In genomic region chr3:126541105-126541504, GRCm38 (mm10) we compare ENCODE assay signal across 19 mouse cellular contexts. TPM values are rescaled to one million over a fixed set of nuclear protein-coding genes. Genes with fewer than 3 reads are reported as not detected.
DNase-seq lines count a peak whose midpoint lies in the region; ATAC-seq and TF ChIP-seq lines count a peak whose summit lies in the region.
"Had no signal": no experiment of that assay in that cellular context is flagged by ENCODE, and none has a peak within 500 bp of the region (broad histone marks: within the 10 kb centered on the region; RNA-seq: fewer than 3 reads in every experiment).

No protein-coding gene starts in this region.

- H3K4me1 ChIP-seq in forebrain, postnatal 0 days (ENCODE audit: insufficient read depth): no peaks in the 10 kb centered on the region
- no peaks in the 10 kb centered on the region for H3K4me1 ChIP-seq in forebrain, embryonic 11.5 days (replicated peaks; ENCODE audit: control insufficient read depth, insufficient read depth, low read length)
- no peaks in the 10 kb centered on the region for H3K4me1 ChIP-seq in limb, embryonic 14.5 days (ENCODE audit: control insufficient read depth, insufficient read depth, low read length)
- H3K4me1 ChIP-seq: hindbrain, embryonic 15.5 days; midbrain, embryonic 12.5 days had no signal

- WGBS in forebrain, postnatal 0 days: 38% methylated on average over 4 of the region's 4 CpGs
- 83% methylated on average over 4 of the region's 4 CpGs for whole genome bisulfite sequencing in forebrain, embryonic 11.5 days
- WGBS in limb, embryonic 14.5 days: 48% methylated on average over 4 of the region's 4 CpGs

- no peak overlapping the region for H3K4me2 ChIP-seq in forebrain, postnatal 0 days (ENCODE audit: low read depth)
- H3K4me2 ChIP-seq in forebrain, embryonic 11.5 days (ENCODE audit: low read depth, low read length, severe bottlenecking): no peak overlapping the region
- no peak overlapping the region for H3K4me2 ChIP-seq in limb, embryonic 14.5 days (replicated peaks; ENCODE audit: low read depth, low read length, severe bottlenecking)
- H3K4me2 ChIP-seq: hindbrain, embryonic 15.5 days; midbrain, embryonic 12.5 days had no signal

- no peak for TF ChIP-seq POLR2A in limb, embryonic 14.5 days (IDR thresholded peaks at IDR 0.05; ENCODE audit: borderline replicate concordance, extremely low read depth, insufficient read depth, insufficient read length)

- H3K4me3 ChIP-seq in forebrain, postnatal 0 days (ENCODE audit: low read depth, low read length): no peak overlapping the region
- H3K4me3 ChIP-seq in forebrain, embryonic 11.5 days (ENCODE audit: low read depth, low read length): no peak overlapping the region
- no peak overlapping the region for H3K4me3 ChIP-seq in limb, embryonic 14.5 days (replicated peaks; ENCODE audit: low read length)
- H3K4me3 ChIP-seq: hindbrain, embryonic 15.5 days; midbrain, embryonic 12.5 days had no signal

- no peak overlapping the region for H3K9ac ChIP-seq in forebrain, postnatal 0 days
- no peak overlapping the region for H3K9ac ChIP-seq in forebrain, embryonic 11.5 days (ENCODE audit: low read length)
- H3K9ac ChIP-seq in limb, embryonic 14.5 days (ENCODE audit: low read depth, low read length, severe bottlenecking): no peak overlapping the region
- H3K9ac ChIP-seq: hindbrain, embryonic 15.5 days; midbrain, embryonic 12.5 days had no signal

- no peaks in the 10 kb centered on the region for H3K27me3 ChIP-seq in forebrain, postnatal 0 days (ENCODE audit: insufficient read depth, low read length)
- no peaks in the 10 kb centered on the region for H3K27me3 ChIP-seq in forebrain, embryonic 11.5 days (ENCODE audit: control insufficient read depth, insufficient read depth, low read length)
- H3K27me3 ChIP-seq in limb, embryonic 14.5 days (ENCODE audit: control insufficient read depth, insufficient read depth, low read length): no peaks in the 10 kb centered on the region
- H3K27me3 ChIP-seq: hindbrain, embryonic 15.5 days; midbrain, embryonic 12.5 days had no signal

- intact Hi-C loops in left cerebral cortex, postnatal 36 days (cut with DNase I): no loop called here

- ATAC-seq in forebrain, postnatal 0 days: 0 out of 2 replicates have a peak, but pooled peaks have one; percentile 23
- no peak for ATAC-seq in forebrain, embryonic 11.5 days (replicated peaks; ENCODE audit: low FRiP score)
- no peak for ATAC-seq in limb, embryonic 14.5 days (ENCODE audit: low FRiP score, low read depth)
- ATAC-seq: forebrain, embryonic 16.5 days had no signal

- no peak overlapping the region for H3K27ac ChIP-seq in forebrain, postnatal 0 days (ENCODE audit: low read depth, low read length)
- no peak overlapping the region for H3K27ac ChIP-seq in forebrain, embryonic 11.5 days (ENCODE audit: low read depth, low read length)
- no peak overlapping the region for H3K27ac ChIP-seq in limb, embryonic 14.5 days (replicated peaks; ENCODE audit: low read depth, low read length)
- H3K27ac ChIP-seq: hindbrain, embryonic 15.5 days; midbrain, embryonic 12.5 days; stomach, postnatal 0 days had no signal

- TF ChIP-seq CTCF in forebrain, postnatal 0 days (IDR thresholded peaks at IDR 0.05; ENCODE audit: low read depth): no peak

- DNase-seq in forebrain, postnatal 0 days: no peak
- DNase-seq in forebrain, embryonic 11.5 days (ENCODE audit: low spot score): no peak
- peak; percentile 10 to 20 for DNase-seq in left cerebral cortex, postnatal 36 days (ENCODE audit: low spot score in 2 of 2)
- DNase-seq in left cerebral cortex, adult 11 months (ENCODE audit: low spot score): no peak
- peak; percentile 3 for DNase-seq in adrenal gland, adult 8-10 months
- DNase-seq in limb, embryonic 14.5 days (ENCODE audit: low spot score): peak; percentile 58
- DNase-seq in spleen, postnatal 36 days (ENCODE audit: low spot score in 2 of 2): no peak
- DNase-seq: cerebellum, adult 8-10 months; kidney, adult 11 months; kidney, postnatal 14 days; layer of hippocampus, adult 9-11 months; left cerebral cortex, postnatal 4 days; lung, postnatal 4 days; retina, postnatal 1 day; thymus, postnatal 25 days had no signal

- H3K9me3 ChIP-seq in forebrain, postnatal 0 days (ENCODE audit: low read length): no peaks in the 10 kb centered on the region
- H3K9me3 ChIP-seq in forebrain, embryonic 11.5 days (ENCODE audit: control insufficient read depth, low read length): no peaks in the 10 kb centered on the region
- H3K9me3 ChIP-seq in limb, embryonic 14.5 days (ENCODE audit: control insufficient read depth, low read length): no peaks in the 10 kb centered on the region
- H3K9me3 ChIP-seq: hindbrain, embryonic 15.5 days; midbrain, embryonic 12.5 days had no signal

- H3K36me3 ChIP-seq in forebrain, postnatal 0 days (ENCODE audit: insufficient read depth): no peaks in the 10 kb centered on the region
- no peaks in the 10 kb centered on the region for H3K36me3 ChIP-seq in forebrain, embryonic 11.5 days (ENCODE audit: control insufficient read depth, insufficient read depth, low read length)
- H3K36me3 ChIP-seq in limb, embryonic 14.5 days (ENCODE audit: control insufficient read depth, insufficient read depth, low read length): no peaks in the 10 kb centered on the region
- H3K36me3 ChIP-seq: hindbrain, embryonic 15.5 days; midbrain, embryonic 12.5 days had no signal

RNA-seq across cellular contexts. Expression of gene Camk2d, which starts 55.0 kb away (rescaled TPM):
- 62.3 and 97.7 TPM in 2 replicates for total RNA-seq in forebrain, postnatal 0 days (2014; rRNA removed)
- 30.9 and 52.8 TPM in 2 replicates for polyA plus RNA-seq in forebrain, postnatal 0 days (2015; fragmentation: Nextera tagmentation; extraction: Ambion mirVana)
- polyA plus RNA-seq in forebrain, embryonic 11.5 days (2014; fragmentation: Nextera tagmentation; extraction: Ambion mirVana): 15.4 and 16.5 TPM in 2 replicates
- total RNA-seq in left cerebral cortex, postnatal 36 days (2021): 100 to 1,000 TPM; 143 to 185 TPM
- total RNA-seq in adrenal gland, adult 8-10 months (2022): 100 to 1,000 TPM in 2 of 4 experiments, 10 to 100 TPM in 2; 95.9 to 132 (median 106) TPM
- 40.0 and 46.0 TPM in 2 replicates for polyA plus RNA-seq in limb, embryonic 14.5 days (2012; rRNA removed)
- polyA plus RNA-seq in limb, embryonic 14.5 days (2014; fragmentation: Nextera tagmentation; extraction: Ambion mirVana): 37.4 and 43.4 TPM in 2 replicates

Comparison
In these comparisons a context has a peak if more than half of its experiments do, and no peak if none do; other contexts are left out.
1. DNase-seq: peak in left cerebral cortex, postnatal 36 days (2 of 2), adrenal gland, adult 8-10 months (single experiment) and limb, embryonic 14.5 days (single experiment); none in forebrain, postnatal 0 days (single experiment), forebrain, embryonic 11.5 days (single experiment), left cerebral cortex, adult 11 months (single experiment) and spleen, postnatal 36 days (0 of 2).